22 mouse cellular contexts compared by ENCODE assay signal in genomic region chr6:5357873-5358272, GRCm38 (mm10). TPM values are rescaled to one million over a fixed set of nuclear protein-coding genes. Genes with fewer than 3 reads are reported as not detected.
DNase-seq lines count a peak whose midpoint lies in the region; ATAC-seq lines count a peak whose summit lies in the region.
"Had no signal": no experiment of that assay in that cellular context is flagged by ENCODE, and none has a peak within 500 bp of the region (broad histone marks: within the 10 kb centered on the region; RNA-seq: fewer than 3 reads in every experiment).

No protein-coding gene starts in this region.

- no peaks in the 10 kb centered on the region for H3K27me3 ChIP-seq in intestine, embryonic 15.5 days (replicated peaks)
- H3K27me3 ChIP-seq in intestine, embryonic 16.5 days (replicated peaks; ENCODE audit: control insufficient read depth, insufficient read depth, low read length) = no peaks in the 10 kb centered on the region
- H3K27me3 ChIP-seq: embryonic facial prominence, embryonic 13.5 days; embryonic facial prominence, embryonic 15.5 days; forebrain, embryonic 12.5 days had no signal

- DNase-seq in large intestine, adult 2 months (ENCODE audit: low read depth, low spot score) = peak; percentile 38
- no peak for DNase-seq in yolk sac, embryonic 10.5 days (ENCODE audit: low spot score)
- DNase-seq in urinary bladder, postnatal 10 days (ENCODE audit: low spot score) = no peak
- DNase-seq: adrenal gland, adult 2 months; adrenal gland, postnatal 10 days; adrenal gland, postnatal 25 days; cerebellum, adult 11 months; cerebellum, adult 18-20 months; cerebellum, adult 8-10 months; cerebellum, adult 9-11 months; cerebellum, postnatal 14 days; cerebellum, postnatal 36 days; embryo, embryonic 11 days had no signal

- no peaks in the 10 kb centered on the region for H3K9me3 ChIP-seq in intestine, embryonic 15.5 days
- H3K9me3 ChIP-seq in intestine, embryonic 16.5 days (ENCODE audit: control insufficient read depth, low read length) = no peaks in the 10 kb centered on the region
- H3K9me3 ChIP-seq: embryonic facial prominence, embryonic 13.5 days; embryonic facial prominence, embryonic 15.5 days; forebrain, embryonic 10.5 days; forebrain, embryonic 12.5 days had no signal

- H3K27ac ChIP-seq in intestine, embryonic 15.5 days = no peak overlapping the region
- H3K27ac ChIP-seq in intestine, embryonic 16.5 days (ENCODE audit: low read length) = no peak overlapping the region
- H3K27ac ChIP-seq: embryonic facial prominence, embryonic 13.5 days; embryonic facial prominence, embryonic 15.5 days; forebrain, embryonic 10.5 days; forebrain, embryonic 12.5 days had no signal

- peak; percentile 49; the same call in 1 of the 2 replicates for ATAC-seq in intestine, embryonic 15.5 days
- peak; percentile 70 for ATAC-seq in intestine, embryonic 16.5 days
- ATAC-seq: forebrain, embryonic 14.5 days; forebrain, embryonic 16.5 days had no signal

- H3K36me3 ChIP-seq in intestine, embryonic 15.5 days = no peaks in the 10 kb centered on the region
- no peaks in the 10 kb centered on the region for H3K36me3 ChIP-seq in intestine, embryonic 16.5 days (ENCODE audit: control insufficient read depth, insufficient read depth, low read length)
- H3K36me3 ChIP-seq: embryonic facial prominence, embryonic 13.5 days; embryonic facial prominence, embryonic 15.5 days; forebrain, embryonic 10.5 days; forebrain, embryonic 12.5 days had no signal

- no peaks in the 10 kb centered on the region for H3K4me1 ChIP-seq in intestine, embryonic 15.5 days (replicated peaks)
- no peaks in the 10 kb centered on the region for H3K4me1 ChIP-seq in intestine, embryonic 16.5 days (ENCODE audit: control insufficient read depth, insufficient read depth, low read length)
- H3K4me1 ChIP-seq: embryonic facial prominence, embryonic 13.5 days; embryonic facial prominence, embryonic 15.5 days; forebrain, embryonic 12.5 days had no signal

- no peak overlapping the region for H3K4me3 ChIP-seq in intestine, embryonic 15.5 days (replicated peaks)
- no peak overlapping the region for H3K4me3 ChIP-seq in intestine, embryonic 16.5 days (ENCODE audit: low read length)
- H3K4me3 ChIP-seq: embryonic facial prominence, embryonic 13.5 days; embryonic facial prominence, embryonic 15.5 days; erythroblast, embryonic 14.5 days; forebrain, embryonic 10.5 days; forebrain, embryonic 12.5 days had no signal

- H3K9ac ChIP-seq in intestine, embryonic 15.5 days = no peak overlapping the region
- H3K9ac ChIP-seq in intestine, embryonic 16.5 days (ENCODE audit: low read depth, low read length) = no peak overlapping the region
- H3K9ac ChIP-seq: embryonic facial prominence, embryonic 13.5 days; embryonic facial prominence, embryonic 15.5 days; forebrain, embryonic 12.5 days had no signal

- no peak overlapping the region for H3K4me2 ChIP-seq in intestine, embryonic 15.5 days (replicated peaks)
- no peak overlapping the region for H3K4me2 ChIP-seq in intestine, embryonic 16.5 days (ENCODE audit: low read depth, low read length)
- H3K4me2 ChIP-seq: embryonic facial prominence, embryonic 13.5 days; embryonic facial prominence, embryonic 15.5 days; forebrain, embryonic 12.5 days had no signal

RNA-seq across cellular contexts. Expression of gene Asb4, which starts 25.3 kb away (rescaled TPM):
- 15.6 and 18.8 TPM in 2 replicates for polyA plus RNA-seq in intestine, embryonic 15.5 days (2015; fragmentation: Nextera tagmentation; extraction: Ambion mirVana)
- 11.5 and 14.0 TPM in 2 replicates for polyA plus RNA-seq in intestine, embryonic 16.5 days (2015; fragmentation: Nextera tagmentation; extraction: Ambion mirVana)
- 0.10 and 0.15 TPM in 2 replicates for polyA plus RNA-seq in large intestine, adult 2 months (2012; rRNA removed)
- polyA plus RNA-seq: erythroblast, embryonic 14.5 days had no signal

RNA-seq across cellular contexts. Expression of gene Pon2, which starts 59.6 kb away (rescaled TPM):
- polyA plus RNA-seq in intestine, embryonic 15.5 days (2015; fragmentation: Nextera tagmentation; extraction: Ambion mirVana) = 58.4 and 64.5 TPM in 2 replicates
- 89.7 and 100 TPM in 2 replicates for polyA plus RNA-seq in intestine, embryonic 16.5 days (2015; fragmentation: Nextera tagmentation; extraction: Ambion mirVana)
- 28.7 and 37.6 TPM in 2 replicates for polyA plus RNA-seq in large intestine, adult 2 months (2012; rRNA removed)

Comparison
In these comparisons a context has a peak if more than half of its experiments do, and no peak if none do; other contexts are left out.
1. RNA of gene Asb4, which starts 25.3 kb away (polyA plus RNA-seq): 15.6 to 18.8 TPM in intestine, embryonic 15.5 days and 11.5 to 14.0 TPM in intestine, embryonic 16.5 days; 0.10 to 0.15 TPM in large intestine, adult 2 months; every median in the first group is over 10 times any median in the second.